Mouse (Mus musculus) lung, embryonic 16.5 days (tissue): Measurements from ENCODE around the gene Sync. TPM values are rescaled to one million over a fixed set of nuclear protein-coding genes. Genes with fewer than 3 reads are reported as not detected.

ENCODE experiments used
- ATAC-seq: fragments of 200-750 bp; cut with Nextera tagmentation; 2 replicates; pipeline ENCODE4 v1.8.0; 2017; ENCODE audit warnings: low read depth, mild to moderate bottlenecking, moderate library complexity
- H3K27ac ChIP-seq: fragments of 300-500 bp; sonication (generic); 2 replicates; pipeline ENCODE4 v1.5.1; 2014; ENCODE audit warnings: mild to moderate bottlenecking, control low read depth, low read length
- H3K27me3 ChIP-seq: fragments of 300-500 bp; sonication (generic); 2 replicates; pipeline ENCODE4 v1.6.1; 2014; ENCODE audit warnings: low read depth, low read length, mixed read lengths; ENCODE audit not compliant: control insufficient read depth, insufficient read depth
- H3K36me3 ChIP-seq: fragments of 300-500 bp; sonication (generic); 2 replicates; pipeline ENCODE4 v1.6.1; 2014; ENCODE audit warnings: low read length; ENCODE audit not compliant: control insufficient read depth, insufficient read depth
- H3K4me1 ChIP-seq: fragments of 300-500 bp; sonication (generic); replicated peaks from 2 replicates; pipeline ENCODE4 v1.6.1; 2014; ENCODE audit warnings: low read length, mixed read lengths; ENCODE audit not compliant: control insufficient read depth, insufficient read depth
- H3K4me2 ChIP-seq: fragments of 300-500 bp; sonication (generic); 2 replicates; pipeline ENCODE4 v1.6.1; 2014; ENCODE audit warnings: low read depth, low read length, control low read depth
- H3K4me3 ChIP-seq: fragments of 300-500 bp; sonication (generic); 2 replicates; pipeline ENCODE4 v1.5.1; 2014; ENCODE audit warnings: mild to moderate bottlenecking, low read length, control low read depth
- H3K9ac ChIP-seq: fragments of 300-500 bp; sonication (generic); 2 replicates; pipeline ENCODE4 v1.6.1; 2014; ENCODE audit warnings: low read length, control low read depth
- H3K9me3 ChIP-seq: fragments of 300-500 bp; sonication (generic); 2 replicates; pipeline ENCODE4 v1.6.1; 2016; ENCODE audit warnings: low read length; ENCODE audit not compliant: control insufficient read depth
- WGBS: fragments of 180-500 bp; shearing (Covaris S2); extraction: QIAGEN DNeasy Blood & Tissue Kit; methylation state at CpG from one replicate; pipeline ENCODE4 v1.1.7; 2014; 5-methylcytosine and 5-hydroxymethylcytosine counted together
- polyA plus RNA-seq: library from polyadenylated mRNA; unstranded; fragments of >200 nt; fragmentation: Nextera tagmentation; extraction: Ambion mirVana; gene quantifications from 2 replicates; pipeline ENCODE4 v1.2.1, GENCODE M21; 2015

The Sync gene
- 0.50 and 0.75 TPM in 2 replicates for polyA plus RNA-seq

DNA sequence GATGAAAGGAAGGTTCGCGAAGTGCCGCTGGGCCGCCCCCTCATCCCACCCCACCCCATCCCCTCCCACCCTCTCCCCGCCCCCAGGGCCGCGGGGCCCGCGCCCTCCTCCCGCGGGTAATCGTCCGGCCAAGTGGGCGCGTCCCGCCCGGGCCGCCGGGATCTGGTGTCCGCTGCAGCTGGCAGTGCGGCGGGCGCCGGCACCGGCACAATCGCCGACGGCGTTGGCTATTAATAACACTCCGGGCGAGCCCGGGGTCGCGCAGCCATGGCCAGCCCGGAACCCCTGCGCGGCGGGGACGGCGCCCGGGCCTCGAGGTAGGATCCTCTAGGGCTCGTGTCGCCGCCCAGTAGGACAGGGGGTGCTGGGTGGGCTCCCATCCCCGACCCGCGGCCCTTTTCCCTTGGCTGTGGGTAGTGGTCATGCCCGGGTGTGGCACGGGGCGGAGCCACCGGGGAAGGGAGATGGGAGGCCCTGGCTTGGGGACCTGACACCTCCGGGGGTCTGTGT, at the start of gene Sync:
Gene Sync (plus strand): TSS at position 146 of the 510 bp plus-strand sequence.
- Histone ChIP-seq H3K4me2 (peak within 1 kb of the TSS; percentile 99), H3K36me3 (no peaks in the 10 kb centered on the region), H3K4me1 (peaks cover 14% of the 10 kb centered on the region), H3K9ac (peak within 1 kb of the TSS; percentile 64), H3K9me3 (no peaks in the 10 kb centered on the region), H3K4me3 (peak within 1 kb of the TSS; percentile 58), H3K27me3 (peaks cover 11% of the 10 kb centered on the region; the same call in 1 of the 2 replicates), H3K27ac (no peak within 1 kb of the TSS)
- peak; percentile 58 for ATAC-seq
- WGBS, result under 1% methylated on average over 47 of the region's 53 CpGs

GRCm38 (mm10) chr4:129237843-129238441, 49.5 kb upstream of the Sync start:
- no peaks in the 10 kb centered on the region for H3K27me3 ChIP-seq
- peaks cover 56% of the 10 kb centered on the region for H3K4me1 ChIP-seq
- H3K4me2 ChIP-seq, result peak overlapping the region; percentile 94
- no peak for ATAC-seq
- peak overlapping the region; percentile 69 for H3K4me3 ChIP-seq
- WGBS, result 8% methylated on average over 21 of the region's 21 CpGs
- no peak overlapping the region for H3K27ac ChIP-seq
- no peaks in the 10 kb centered on the region for H3K9me3 ChIP-seq
- H3K9ac ChIP-seq, result peak overlapping the region; percentile 72
- H3K36me3 ChIP-seq, result no peaks in the 10 kb centered on the region

GRCm38 (mm10) chr4:129238579-129239016, 48.8 kb upstream of the Sync start:
- H3K27me3 ChIP-seq, result no peaks in the 10 kb centered on the region
- H3K27ac ChIP-seq, result 0 out of 2 replicates have a peak overlapping the region, but pooled peaks have one; percentile 20
- peak overlapping the region; percentile 69 for H3K4me3 ChIP-seq
- no peaks in the 10 kb centered on the region for H3K9me3 ChIP-seq
- peak overlapping the region; percentile 72 for H3K9ac ChIP-seq
- H3K4me2 ChIP-seq, result peak overlapping the region; percentile 94
- WGBS, result under 1% methylated on average over 19 of the region's 23 CpGs
- H3K36me3 ChIP-seq, result no peaks in the 10 kb centered on the region
- peaks cover 53% of the 10 kb centered on the region for H3K4me1 ChIP-seq
- peak; percentile 26 for ATAC-seq

DNA sequence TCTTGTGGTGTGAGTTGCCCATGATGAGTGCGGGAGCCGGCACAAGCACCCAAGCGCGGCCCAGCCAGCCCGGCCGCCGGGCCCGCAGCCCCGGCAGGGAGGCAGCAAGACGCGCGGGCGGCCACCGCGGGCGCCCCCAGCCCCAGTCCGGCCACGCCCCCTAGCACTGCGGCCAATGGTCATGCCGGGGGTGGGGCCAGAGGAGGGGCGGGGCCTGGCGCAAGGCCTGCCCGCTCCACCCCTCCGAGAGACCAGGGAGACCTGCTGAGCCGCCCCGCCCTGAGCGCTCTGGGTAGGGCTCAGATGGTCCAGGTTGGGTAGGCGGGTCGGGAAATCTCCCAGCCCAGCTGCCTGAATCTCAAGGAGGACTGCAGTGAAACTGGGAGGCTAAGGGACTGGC, 48.3 kb upstream of the Sync start:
- no peaks in the 10 kb centered on the region for H3K27me3 ChIP-seq
- no peaks in the 10 kb centered on the region for H3K36me3 ChIP-seq
- 0 out of 2 replicates have a peak overlapping the region, but pooled peaks have one; percentile 12 for H3K27ac ChIP-seq
- 0% methylated on average over 20 of the region's 29 CpGs for WGBS
- peak overlapping the region; percentile 72 for H3K9ac ChIP-seq
- ATAC-seq, result peak; percentile 89
- H3K9me3 ChIP-seq, result no peaks in the 10 kb centered on the region
- peaks cover 52% of the 10 kb centered on the region for H3K4me1 ChIP-seq
- H3K4me2 ChIP-seq, result peak overlapping the region; percentile 94
- H3K4me3 ChIP-seq, result peak overlapping the region; percentile 69

DNA sequence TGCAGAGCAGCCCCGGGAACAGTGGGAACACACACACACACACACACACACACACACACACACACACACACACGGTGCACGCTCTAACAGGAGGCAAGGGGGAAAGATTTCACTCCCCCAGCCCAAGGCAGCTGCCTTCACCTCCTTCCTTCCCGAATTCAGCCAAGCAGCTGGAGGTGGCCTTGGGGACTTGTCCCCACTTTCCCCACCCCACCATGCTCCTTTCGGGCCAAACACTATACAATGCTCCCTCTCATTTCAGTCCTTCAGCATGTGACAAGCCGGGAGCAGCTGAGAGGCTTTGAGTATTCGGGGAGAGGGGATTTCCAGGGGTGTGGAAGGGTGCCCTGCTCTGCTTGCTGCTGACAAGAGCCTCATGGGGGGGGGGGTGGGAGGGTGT, 45.5 kb upstream of the Sync start:
- H3K4me2 ChIP-seq, result no peak overlapping the region
- no peaks in the 10 kb centered on the region for H3K9me3 ChIP-seq
- ATAC-seq, result no peak
- WGBS, result 25% methylated on average over 7 of the region's 7 CpGs
- H3K27me3 ChIP-seq, result no peaks in the 10 kb centered on the region
- no peak overlapping the region for H3K4me3 ChIP-seq
- peaks cover 53% of the 10 kb centered on the region for H3K4me1 ChIP-seq
- H3K27ac ChIP-seq, result no peak overlapping the region
- H3K36me3 ChIP-seq, result no peaks in the 10 kb centered on the region
- no peak overlapping the region for H3K9ac ChIP-seq

DNA sequence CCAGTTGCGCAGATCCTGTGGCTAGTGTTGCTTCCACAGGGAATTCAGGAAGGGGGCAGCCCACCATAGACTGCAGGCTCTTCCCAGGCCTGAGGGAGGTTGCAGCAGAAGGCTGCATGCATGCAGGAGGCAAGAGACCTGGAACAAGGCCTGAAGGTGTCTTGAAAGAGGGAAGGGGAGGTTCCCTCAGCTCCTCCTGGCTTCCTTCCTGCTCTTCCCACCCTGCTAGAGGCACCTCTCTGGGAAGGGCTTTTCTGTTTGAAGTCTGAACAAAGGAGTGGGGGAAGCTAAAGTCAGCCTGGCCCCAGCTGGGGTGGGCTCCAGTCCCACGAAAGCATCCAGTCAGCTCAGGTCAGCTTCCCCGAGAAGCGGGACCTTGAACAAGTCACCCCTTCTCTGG, 45.1 kb upstream of the Sync start:
- no peaks in the 10 kb centered on the region for H3K9me3 ChIP-seq
- no peak overlapping the region for H3K4me3 ChIP-seq
- no peaks in the 10 kb centered on the region; the same call in 1 of the 2 replicates for H3K27me3 ChIP-seq
- ATAC-seq, result no peak
- peak overlapping the region; percentile 11; the same call in 1 of the 2 replicates for H3K27ac ChIP-seq
- H3K9ac ChIP-seq, result 0 out of 2 replicates have a peak overlapping the region, but pooled peaks have one; percentile 18
- H3K4me1 ChIP-seq, result peaks cover 52% of the 10 kb centered on the region
- no peaks in the 10 kb centered on the region for H3K36me3 ChIP-seq
- 38% methylated on average over 4 of the region's 4 CpGs for WGBS
- no peak overlapping the region for H3K4me2 ChIP-seq

GRCm38 (mm10) chr4:129242761-129243160, 44.7 kb upstream of the Sync start:
- Histone ChIP-seq H3K4me3 (no peak overlapping the region), H3K4me2 (no peak overlapping the region), H3K4me1 (peaks cover 52% of the 10 kb centered on the region), H3K27ac (peak overlapping the region; percentile 11; the same call in 1 of the 2 replicates), H3K27me3 (peaks cover 2% of the 10 kb centered on the region; the same call in 1 of the 2 replicates), H3K9me3 (no peaks in the 10 kb centered on the region), H3K9ac (no peak overlapping the region), H3K36me3 (no peaks in the 10 kb centered on the region)
- no peak for ATAC-seq
- WGBS, result 41% methylated on average over 4 of the region's 4 CpGs

DNA sequence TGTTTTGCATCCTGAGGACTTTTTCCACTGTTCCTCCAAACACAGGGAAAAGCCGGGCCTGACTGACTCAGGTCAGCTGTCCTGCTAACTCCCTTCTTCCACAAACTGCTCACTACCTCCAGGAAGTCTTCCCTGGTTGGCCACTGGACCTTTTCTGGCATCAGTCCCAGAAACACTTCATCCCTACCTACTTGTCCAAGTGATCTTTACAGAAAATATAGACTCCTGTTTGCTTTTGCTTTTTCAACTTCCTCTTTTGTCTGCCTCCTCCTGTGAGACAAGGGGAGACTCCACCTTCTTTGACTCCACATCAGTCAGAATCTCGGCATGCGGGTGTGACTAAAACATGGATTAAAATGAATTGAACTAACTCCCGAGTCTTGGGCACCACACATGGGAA, 42.6 kb upstream of the Sync start:
- peak overlapping the region; percentile 18 for H3K27ac ChIP-seq
- 22% methylated on average over 4 of the region's 4 CpGs for WGBS
- peak overlapping the region; percentile 23; the same call in 1 of the 2 replicates for H3K4me2 ChIP-seq
- H3K27me3 ChIP-seq, result peaks cover 8% of the 10 kb centered on the region; the same call in 1 of the 2 replicates
- H3K36me3 ChIP-seq, result no peaks in the 10 kb centered on the region
- H3K4me3 ChIP-seq, result no peak overlapping the region
- no peaks in the 10 kb centered on the region for H3K9me3 ChIP-seq
- H3K9ac ChIP-seq, result no peak overlapping the region
- peaks cover 45% of the 10 kb centered on the region for H3K4me1 ChIP-seq
- ATAC-seq, result peak; percentile 15; the same call in 1 of the 2 replicates
